Mouse (Mus musculus) urinary bladder, postnatal 14 days (tissue): ENCODE data around the gene Odf2.

Experiments used
- DNase-seq: peaks from one replicate; pipeline ENCODE4 v3.0.0; 2021; ENCODE audit warnings: low spot score

Gene Odf2

GRCm38 (mm10) chr2:29934906-29935599, 46.0 kb downstream of the Odf2 start, which contains the start of gene Gle1:
Gene Gle1, plus strand, starts transcription at chr2:29935426.
- peak; percentile 97 for DNase-seq

GRCm38 (mm10) chr2:29940073-29940472, 51.1 kb downstream of the Odf2 start:
- no peak for DNase-seq

- no peak for DNase-seq
Measured at GRCm38 (mm10) chr2:29940826-29941225, 51.8 kb downstream of the Odf2 start.

- no peak for DNase-seq
Measured at GRCm38 (mm10) chr2:29944723-29945122, 55.7 kb downstream of the Odf2 start.

GRCm38 (mm10) chr2:29948896-29949295, 59.9 kb downstream of the Odf2 start:
- DNase-seq = no peak

- no peak for DNase-seq
Measured at GRCm38 (mm10) chr2:29961246-29961645, 72.2 kb downstream of the Odf2 start.

GRCm38 (mm10) chr2:29964354-29965249, 75.6 kb downstream of the Odf2 start:
- peak; percentile 31 for DNase-seq

- DNase-seq = peak; percentile 97
Measured at GRCm38 (mm10) chr2:29965250-29965843, 76.3 kb downstream of the Odf2 start, which contains the start of gene Sptan1. Gene Sptan1, plus strand, starts transcription at chr2:29965560.

- DNase-seq = peak; percentile 25
Measured at GRCm38 (mm10) chr2:29965906-29966305, 76.9 kb downstream of the Odf2 start.

- DNase-seq = no peak
Measured at GRCm38 (mm10) chr2:29966826-29967225, 77.8 kb downstream of the Odf2 start.

GRCm38 (mm10) chr2:29967768-29968167, 78.7 kb downstream of the Odf2 start:
- no peak for DNase-seq

- peak; percentile 14 for DNase-seq
Measured at GRCm38 (mm10) chr2:29968638-29969037, 79.6 kb downstream of the Odf2 start.

- peak; percentile 78 for DNase-seq
Measured at GRCm38 (mm10) chr2:29971838-29972635, 83.0 kb downstream of the Odf2 start.

GRCm38 (mm10) chr2:29973525-29973924, 84.5 kb downstream of the Odf2 start:
- no peak for DNase-seq

GRCm38 (mm10) chr2:29977307-29977706, 88.3 kb downstream of the Odf2 start:
- DNase-seq = peak; percentile 56

GRCm38 (mm10) chr2:29980661-29981060, 91.6 kb downstream of the Odf2 start:
- DNase-seq = no peak
